Mouse (Mus musculus): ENCODE measurements around the gene Man1c1. TPM values are rescaled to one million over a fixed set of nuclear protein-coding genes. Genes with fewer than 3 reads are reported as not detected.

Gene Man1c1
- total RNA-seq, 1 experiment from 2014 or later = 12.8 TPM

DNA sequence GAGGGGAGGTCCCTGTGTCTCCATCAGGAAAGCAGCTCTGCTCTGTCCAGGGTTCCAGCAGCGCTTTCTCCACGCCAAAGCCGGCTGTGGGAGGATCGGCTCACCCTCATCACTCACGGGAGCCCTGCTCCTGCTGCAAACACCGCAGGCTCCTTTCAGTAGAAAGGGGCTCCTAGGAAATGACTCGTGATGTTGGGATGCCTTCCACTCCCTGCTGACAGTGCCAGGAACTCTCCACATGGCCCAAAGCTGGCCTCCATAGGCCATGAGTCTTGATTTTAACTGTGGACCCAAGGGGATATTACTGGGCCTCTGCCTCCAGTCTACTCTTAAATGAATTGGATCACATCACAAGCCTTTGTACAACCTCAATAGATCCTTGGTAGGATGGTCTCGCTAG lies 134.3 kb downstream of the Man1c1 start:
- no peak for ATAC-seq (replicated peaks; ENCODE audit: insufficient number of reproducible peaks, low FRiP score, low TSS enrichment, poor library complexity, severe bottlenecking)

DNA sequence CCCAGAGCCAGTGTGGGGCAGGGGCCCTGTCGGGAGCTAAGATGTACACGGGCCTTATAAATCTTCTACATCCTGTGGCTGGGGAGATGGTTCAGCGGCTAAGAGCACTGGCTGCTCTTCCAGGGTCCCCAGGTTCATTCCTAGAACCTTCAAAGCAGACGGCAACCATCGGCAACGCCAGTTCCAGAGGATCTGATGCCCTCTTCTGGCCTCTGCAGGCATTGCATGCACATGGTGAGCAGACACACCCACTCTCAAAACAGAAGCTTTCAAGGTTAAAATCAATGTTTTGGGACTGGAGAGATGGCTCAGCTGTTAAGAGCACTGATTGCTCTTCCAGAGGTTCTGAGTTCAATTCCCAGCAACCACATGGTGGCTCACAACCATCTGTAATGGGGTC lies 134.9 kb downstream of the Man1c1 start:
- no peak for ATAC-seq (replicated peaks; ENCODE audit: insufficient number of reproducible peaks, low FRiP score, low TSS enrichment, poor library complexity, severe bottlenecking)

DNA sequence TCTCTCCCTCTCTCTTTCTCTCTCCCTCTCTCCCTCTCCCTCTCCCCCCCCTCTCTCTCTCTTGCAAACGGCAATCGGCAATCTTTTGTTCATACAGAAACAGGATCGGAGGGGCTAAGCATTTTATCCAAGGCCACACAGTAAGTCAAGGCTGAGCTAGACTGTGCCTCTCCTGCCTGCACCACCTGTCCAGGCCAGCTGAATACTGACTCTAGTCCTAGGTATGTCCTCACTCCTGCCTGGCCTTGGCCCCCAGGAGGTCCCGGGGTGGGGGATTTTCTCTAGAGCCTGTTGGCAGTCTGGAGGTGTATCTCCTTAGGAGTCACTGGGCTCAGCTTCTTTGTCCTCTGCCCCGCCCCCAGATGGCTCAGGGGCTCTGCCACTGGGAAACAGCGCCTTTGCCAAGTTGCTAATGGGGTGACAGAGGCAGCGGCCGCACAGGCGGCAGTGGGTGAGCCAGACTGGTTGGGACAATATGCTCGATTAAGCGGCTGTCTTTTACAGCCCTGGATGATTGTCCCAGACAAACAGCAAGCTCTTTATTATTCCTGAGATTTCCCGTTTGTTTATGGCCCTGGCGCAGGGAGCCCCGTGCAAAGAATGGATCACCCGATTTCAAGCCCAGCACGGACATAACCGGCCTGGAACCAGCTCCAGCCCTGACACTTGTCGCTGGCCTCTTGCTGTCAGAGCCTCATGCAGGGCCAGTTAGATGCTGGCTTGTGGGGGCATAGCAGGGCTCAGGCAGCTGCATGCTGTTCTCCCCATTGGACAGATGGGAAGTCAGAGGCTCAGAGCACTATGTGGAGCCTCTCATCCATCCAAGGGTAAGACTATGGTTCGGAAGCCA lies 136.5 kb downstream of the Man1c1 start:
- no peak for ATAC-seq (replicated peaks; ENCODE audit: insufficient number of reproducible peaks, low FRiP score, low TSS enrichment, poor library complexity, severe bottlenecking)

DNA sequence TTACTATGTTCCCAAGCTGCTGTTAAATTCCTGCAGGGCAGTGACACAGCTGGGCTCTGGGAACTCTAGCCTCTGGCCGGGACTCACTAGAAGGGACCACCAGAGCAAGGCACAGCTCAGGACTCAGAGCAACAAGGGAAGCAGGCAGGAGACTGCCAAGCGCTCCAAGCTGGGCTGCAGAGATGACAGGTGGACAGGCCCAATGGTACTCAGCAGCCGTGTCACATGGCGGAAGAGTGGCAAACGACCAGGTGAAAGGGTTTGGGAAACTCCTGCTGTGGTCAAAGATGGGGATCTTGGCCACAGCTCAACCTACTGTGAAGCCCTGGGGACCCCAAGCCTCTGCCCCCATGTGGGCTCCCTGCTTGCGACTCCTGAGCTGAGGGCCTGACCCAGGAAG lies 140.0 kb downstream of the Man1c1 start:
- no peak for ATAC-seq (replicated peaks; ENCODE audit: insufficient number of reproducible peaks, low FRiP score, low TSS enrichment, poor library complexity, severe bottlenecking)

DNA sequence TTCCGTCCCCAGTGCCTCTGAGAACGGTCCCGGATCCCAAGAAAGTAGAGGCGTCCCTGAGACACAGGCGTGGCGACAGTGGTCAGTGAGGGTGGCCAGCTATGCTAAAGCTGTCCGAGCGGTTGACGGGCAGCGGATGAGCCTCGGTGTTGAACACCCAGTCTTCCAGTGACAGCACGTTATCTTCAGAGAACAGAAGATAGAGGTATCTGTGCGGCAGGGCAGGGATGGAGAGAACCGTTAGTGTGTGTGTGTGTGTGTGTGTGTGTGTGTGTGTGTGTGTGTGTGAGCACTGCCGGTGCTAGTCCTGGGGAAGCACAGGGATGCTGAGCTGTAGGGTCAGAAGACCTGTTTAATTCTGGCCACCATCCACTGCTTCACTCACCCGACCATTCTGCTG lies 140.5 kb downstream of the Man1c1 start:
- ATAC-seq (replicated peaks; ENCODE audit: insufficient number of reproducible peaks, low FRiP score, low TSS enrichment, poor library complexity, severe bottlenecking) = no peak

DNA sequence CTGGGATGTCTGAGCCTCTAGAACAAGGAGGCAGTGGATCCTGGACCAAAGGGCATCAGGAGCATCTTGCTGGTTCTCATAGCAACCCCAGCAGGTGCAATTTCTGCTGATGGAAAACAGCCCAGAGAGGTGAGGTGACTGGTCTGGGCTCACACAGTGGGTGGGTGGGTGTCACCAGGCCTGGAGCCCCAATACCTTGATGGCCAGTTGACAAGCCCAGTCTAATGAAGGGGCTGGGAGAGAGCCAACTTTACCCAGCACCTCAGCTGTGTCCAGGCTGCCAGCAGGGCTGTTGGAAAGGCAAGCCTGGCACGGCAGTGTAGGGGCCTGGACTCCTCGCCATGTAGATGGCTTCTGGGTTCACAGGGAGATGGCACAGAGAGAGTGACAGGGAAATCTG lies 142.1 kb downstream of the Man1c1 start:
- no peak for ATAC-seq (replicated peaks; ENCODE audit: insufficient number of reproducible peaks, low FRiP score, low TSS enrichment, poor library complexity, severe bottlenecking)

DNA sequence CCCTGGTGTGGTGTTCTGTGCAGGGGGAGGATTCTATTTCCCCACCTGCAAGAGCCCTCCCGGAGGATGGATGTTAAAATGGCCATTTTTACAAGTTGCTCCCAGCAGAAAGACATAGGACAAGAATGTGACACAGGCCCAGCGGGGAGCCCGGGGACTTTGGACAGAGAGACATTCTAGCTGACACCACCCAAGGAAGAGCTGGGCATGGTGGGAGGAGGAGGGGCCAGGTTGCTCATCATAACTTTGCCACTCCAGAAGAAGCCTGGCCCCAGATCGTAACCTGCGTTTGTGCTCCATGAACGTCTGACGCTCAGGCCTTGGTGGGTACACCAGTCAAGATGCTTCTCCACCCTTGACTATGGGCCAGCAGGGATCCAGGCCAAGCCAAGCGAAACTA lies 143.4 kb downstream of the Man1c1 start:
- no peak for ATAC-seq (replicated peaks; ENCODE audit: insufficient number of reproducible peaks, low FRiP score, low TSS enrichment, poor library complexity, severe bottlenecking)

DNA sequence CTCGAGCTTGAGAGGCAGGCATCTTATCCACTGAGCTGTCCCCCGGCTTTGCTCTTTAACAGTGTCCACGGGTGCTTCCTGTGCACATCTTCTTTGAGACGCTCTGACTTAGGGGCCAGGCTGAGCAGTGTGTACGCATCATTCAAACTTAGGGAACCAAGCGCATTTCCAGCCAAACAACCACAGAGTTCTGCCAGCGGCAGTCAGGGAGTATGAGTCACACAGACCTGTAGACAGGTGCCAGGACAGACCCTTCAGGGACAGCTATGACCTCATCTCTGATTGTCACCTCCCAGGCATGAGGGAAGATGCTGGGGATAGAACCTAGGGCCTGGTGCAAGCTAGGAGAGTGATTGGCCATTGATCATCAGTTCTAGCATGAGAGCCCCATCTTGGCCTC lies 144.9 kb downstream of the Man1c1 start:
- no peak for ATAC-seq (replicated peaks; ENCODE audit: insufficient number of reproducible peaks, low FRiP score, low TSS enrichment, poor library complexity, severe bottlenecking)

DNA sequence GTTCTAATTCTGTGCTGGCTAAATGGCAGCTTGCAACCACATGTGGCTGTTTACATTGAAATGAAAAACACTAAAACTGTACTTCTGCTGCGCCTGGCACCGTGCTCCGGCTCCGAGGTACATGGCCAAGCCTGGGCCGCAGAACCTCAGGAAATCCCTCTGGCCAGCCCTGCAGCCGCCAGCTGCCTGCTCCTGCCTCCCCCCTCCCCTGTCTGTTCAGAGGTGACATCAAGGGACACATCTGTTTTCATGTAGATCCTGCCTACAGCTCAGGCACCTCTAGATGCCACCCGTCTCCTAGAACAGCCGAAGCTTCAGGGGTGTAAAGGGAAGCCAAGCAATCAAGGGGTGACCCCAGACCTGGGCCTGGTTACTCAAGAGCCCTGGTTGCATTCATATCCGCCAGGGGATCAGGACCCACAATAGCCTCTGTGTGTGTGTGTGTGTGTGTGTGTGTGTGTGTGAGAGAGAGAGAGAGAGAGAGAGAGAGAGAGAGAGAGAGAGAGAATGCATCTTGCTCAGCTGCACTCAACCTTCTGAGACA lies 145.4 kb downstream of the Man1c1 start:
- ATAC-seq (replicated peaks; ENCODE audit: insufficient number of reproducible peaks, low FRiP score, low TSS enrichment, poor library complexity, severe bottlenecking) = no peak

DNA sequence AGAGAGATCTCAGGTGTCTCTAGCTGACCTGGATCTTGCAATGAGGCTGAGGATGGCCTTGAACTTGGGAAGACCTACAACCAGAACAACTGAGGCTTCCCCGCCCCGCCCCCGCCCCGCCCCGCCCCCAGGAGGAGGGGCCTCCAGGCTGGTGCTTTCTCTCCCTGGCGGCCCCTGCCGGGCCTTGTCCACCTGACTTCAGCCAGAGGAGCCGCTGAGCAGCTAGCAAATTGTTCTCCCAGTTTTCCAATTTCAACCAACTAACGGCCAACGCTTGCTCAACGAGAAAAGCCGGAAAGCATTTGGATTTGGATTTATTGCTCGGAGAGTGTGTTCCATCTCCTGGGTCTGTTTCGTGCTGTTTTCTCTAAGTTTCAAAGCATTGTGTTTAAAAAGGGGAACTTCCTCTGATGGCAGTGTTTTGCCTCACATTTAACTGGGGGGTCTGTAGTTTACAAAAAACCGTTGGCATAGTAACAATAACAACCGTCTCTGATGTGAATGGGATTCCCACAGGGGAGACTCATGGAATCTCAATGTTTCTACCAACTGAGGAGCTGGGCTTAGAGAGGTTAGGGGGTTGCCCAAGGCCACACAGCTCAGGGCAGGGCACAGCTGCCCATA lies 146.4 kb downstream of the Man1c1 start:
- ATAC-seq (replicated peaks; ENCODE audit: insufficient number of reproducible peaks, low FRiP score, low TSS enrichment, poor library complexity, severe bottlenecking) = no peak

DNA sequence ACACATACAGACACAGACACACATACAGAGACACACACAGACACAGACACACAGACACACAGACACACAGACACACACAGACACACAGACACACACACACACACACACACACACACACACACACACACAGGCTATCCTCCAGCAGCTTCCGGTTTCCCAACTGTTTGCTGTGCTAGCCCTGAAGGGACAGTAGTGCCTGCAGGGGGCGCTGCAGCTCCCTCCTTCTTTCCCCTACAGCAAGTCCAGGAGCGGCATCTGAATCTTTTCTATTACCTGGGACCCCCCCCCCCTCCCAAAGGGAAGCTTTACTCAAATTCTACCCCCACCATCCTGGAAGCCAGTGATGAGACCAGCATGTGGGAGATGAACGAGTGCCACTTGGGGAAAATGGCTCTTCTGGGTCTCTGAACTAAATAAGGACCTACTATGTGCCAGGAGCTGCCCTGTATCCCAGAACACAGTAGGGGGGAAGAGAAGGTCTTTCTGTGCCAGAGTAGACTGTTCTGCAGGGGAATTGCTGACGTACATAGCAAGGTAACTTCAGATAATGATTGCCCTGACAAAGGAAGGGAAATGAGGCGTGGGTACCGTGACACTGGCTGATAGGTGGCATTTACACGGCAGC lies 148.0 kb downstream of the Man1c1 start:
- ATAC-seq (replicated peaks; ENCODE audit: insufficient number of reproducible peaks, low FRiP score, low TSS enrichment, poor library complexity, severe bottlenecking) = no peak

DNA sequence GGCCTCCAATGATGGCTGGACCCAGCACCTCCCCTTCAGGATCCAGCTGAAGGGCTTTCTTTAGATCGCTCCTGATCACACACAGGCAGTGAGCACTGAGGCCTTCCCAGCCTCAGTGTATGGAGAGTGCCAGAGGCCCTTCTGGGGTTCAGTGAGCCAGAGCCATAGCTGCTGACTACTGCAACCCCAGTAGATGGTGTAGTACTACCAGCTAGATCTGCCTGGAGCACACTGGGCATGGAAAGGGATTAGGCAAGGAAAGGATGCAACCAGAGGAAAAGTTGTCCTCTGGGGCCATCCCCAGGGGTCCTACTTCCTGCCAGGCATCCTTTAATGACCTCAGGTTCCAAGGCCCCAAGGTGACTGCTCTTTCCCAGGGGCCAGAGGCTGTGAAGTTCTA lies 150.5 kb downstream of the Man1c1 start:
- ATAC-seq (replicated peaks; ENCODE audit: insufficient number of reproducible peaks, low FRiP score, low TSS enrichment, poor library complexity, severe bottlenecking) = no peak

DNA sequence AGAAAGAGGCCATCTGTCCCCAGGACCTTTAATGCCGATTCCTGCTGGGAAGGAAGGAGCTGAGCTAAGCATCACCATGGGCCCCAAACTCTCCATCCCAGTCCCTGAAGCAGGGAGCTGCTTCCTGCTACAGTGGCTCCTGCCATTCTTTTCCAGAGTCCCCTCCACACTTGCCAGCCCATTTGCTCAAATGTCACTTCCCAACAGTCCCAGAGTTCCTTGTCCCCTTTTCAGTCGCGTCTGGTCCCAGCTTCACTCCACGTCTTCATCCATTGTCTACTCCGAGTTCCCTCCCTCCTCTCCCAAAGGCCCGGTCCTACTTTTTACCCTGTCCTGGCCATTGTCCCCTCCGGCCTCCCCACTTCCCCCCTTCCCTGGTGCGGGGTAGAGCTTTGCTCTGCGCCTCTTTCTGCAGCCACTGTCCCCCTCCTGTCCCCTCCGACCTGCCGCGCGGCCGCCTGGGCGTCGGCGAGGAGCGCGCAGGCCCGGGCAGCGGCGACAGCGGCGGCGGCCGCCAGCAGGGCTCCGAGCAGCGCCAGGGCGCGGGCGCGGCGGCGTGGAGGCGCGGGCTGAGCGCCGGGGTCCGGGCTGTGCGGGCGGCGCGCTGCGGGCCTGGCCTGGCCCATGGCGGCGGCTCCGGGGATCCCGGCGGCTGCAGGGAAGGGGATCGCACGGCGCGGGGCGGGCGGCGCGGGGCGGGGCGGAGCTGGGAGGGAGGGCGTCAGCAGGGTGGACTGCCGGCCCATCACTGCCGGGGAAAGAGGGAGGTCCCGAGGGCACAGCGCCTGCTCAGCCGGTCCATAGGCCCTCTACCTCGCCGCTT lies 152.4 kb downstream of the Man1c1 start, which contains the start of gene Selenon:
Gene Selenon, minus strand, starts transcription at position 673 of the 823 bp plus-strand sequence.
- no peak for ATAC-seq (replicated peaks; ENCODE audit: insufficient number of reproducible peaks, low FRiP score, low TSS enrichment, poor library complexity, severe bottlenecking)

DNA sequence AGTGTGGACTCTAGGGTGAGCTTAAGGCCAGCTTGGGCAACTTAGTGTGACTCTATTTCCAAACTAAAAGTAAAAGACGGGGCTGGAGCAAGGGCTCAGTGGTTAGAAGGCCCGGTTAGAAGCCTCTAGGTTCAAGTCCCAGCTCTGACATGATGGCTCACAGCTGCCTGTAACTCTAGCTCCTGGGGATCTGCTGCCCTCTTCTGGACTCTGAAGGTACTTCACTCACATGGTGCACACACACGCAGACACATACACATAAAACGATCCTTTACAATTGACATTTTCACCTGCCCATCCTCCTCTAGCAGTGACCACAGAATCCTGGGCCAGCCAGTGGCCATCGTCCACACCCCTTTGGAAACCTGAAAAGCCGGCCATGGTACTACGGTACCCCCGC lies 154.2 kb downstream of the Man1c1 start:
- no peak for ATAC-seq (replicated peaks; ENCODE audit: insufficient number of reproducible peaks, low FRiP score, low TSS enrichment, poor library complexity, severe bottlenecking)

DNA sequence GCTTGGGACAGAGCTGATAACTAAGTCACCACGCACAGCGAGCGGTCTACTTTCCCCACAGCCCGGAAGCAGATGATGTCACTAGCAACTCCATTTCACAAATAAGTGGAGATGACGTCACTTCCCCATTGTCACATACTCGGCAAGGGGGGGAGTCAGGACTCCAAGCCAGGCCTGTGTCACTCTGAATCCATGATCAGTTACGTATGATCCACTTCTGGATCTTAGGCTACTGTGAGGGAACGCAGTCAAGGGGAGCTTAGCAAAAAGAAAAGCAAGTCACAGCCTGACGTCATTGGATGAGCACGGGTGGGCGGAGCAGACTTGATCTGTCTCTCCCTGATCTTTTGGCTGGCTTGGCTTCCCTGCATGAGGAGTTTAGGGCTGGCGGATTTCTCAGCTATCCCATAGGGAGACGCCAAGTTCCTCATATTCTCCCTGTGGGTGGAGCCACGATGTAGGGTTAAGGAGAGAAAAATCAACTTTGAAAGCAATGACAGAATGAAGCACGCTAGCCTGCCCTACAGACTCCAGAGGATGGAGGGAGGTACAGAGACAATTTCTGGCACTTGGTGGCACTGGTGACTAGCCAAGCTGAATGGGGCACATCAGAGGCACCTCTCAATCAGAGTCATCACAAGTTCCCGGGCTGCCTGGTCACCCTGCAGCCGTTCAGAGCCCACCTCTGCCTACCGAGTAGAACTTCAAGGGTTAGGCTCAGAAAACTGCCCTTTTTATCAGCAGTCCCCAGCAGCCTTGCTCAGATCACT lies 155.7 kb downstream of the Man1c1 start:
- peak; percentile 64 for ATAC-seq (replicated peaks; ENCODE audit: insufficient number of reproducible peaks, low FRiP score, low TSS enrichment, poor library complexity, severe bottlenecking)

DNA sequence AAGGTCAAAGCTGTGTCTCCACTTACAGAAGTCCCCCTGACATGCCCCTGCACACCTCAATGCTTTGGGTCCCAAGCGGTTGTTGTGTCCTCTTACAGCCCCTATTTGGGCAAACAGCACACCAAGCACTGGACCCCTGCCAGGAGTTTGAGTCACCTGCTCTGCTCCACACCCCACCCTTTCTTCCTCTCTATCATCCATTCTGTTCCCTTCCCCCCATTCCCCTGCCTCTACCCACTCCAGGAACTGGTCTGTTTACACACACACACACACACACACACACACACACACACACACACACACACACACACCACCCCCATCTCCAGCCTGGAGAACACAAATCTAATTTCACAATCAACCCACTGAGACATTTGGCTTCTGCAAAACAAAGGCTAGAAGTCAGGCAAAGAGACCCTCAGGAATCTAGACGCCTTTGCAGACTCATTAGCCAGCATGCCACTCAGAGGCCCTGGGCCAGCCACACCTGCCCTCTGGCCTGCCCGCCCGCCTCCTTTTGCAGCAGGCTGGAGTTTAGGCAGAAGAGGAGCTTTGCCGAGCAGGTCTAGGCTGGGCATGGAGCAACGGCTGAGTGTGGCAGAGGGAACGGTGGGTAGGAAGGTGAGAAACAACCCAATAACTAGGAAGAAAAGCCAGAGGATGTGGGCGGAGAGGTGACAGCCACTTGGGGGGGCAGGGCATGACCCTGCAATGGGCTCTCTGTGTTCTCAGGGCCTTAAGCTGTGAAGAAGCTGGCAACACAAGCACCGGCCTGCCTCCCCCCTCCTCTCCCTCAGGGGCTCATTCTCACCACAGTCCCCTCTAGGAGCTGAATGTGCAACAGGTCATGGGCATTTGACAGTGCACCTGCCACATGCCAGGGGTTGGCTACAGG lies 157.0 kb downstream of the Man1c1 start:
- ATAC-seq (replicated peaks; ENCODE audit: insufficient number of reproducible peaks, low FRiP score, low TSS enrichment, poor library complexity, severe bottlenecking) = no peak

DNA sequence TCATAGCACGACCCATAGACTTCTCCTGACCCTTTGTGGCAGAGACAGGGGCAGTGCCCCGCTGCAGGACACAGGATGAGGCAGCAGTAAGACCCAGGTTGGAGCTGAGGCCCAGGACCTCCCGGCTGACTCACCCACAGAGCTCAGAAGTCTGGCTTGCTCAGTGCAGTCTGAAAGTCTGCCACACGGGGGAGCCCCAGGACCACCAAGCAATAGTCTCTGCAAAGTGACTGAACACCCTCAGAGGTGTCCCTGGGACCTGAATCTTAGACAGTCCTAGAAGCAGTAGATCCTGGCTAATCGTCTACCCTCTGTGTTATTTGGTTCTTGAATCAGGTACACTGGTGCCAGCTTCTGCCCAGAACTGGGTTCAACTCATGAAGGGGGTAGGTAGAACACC lies 160.8 kb downstream of the Man1c1 start:
- ATAC-seq (replicated peaks; ENCODE audit: insufficient number of reproducible peaks, low FRiP score, low TSS enrichment, poor library complexity, severe bottlenecking) = peak; percentile 63
